Mouse (Mus musculus) adrenal gland, adult 2 months (tissue): ENCODE measurements around the gene Gas7. TPM values are rescaled to one million over a fixed set of nuclear protein-coding genes. Genes with fewer than 3 reads are reported as not detected.
A peak's percentile ranks its signal among the peaks of the same experiment; 100 is the strongest.

Experiments used
- DNase-seq: peaks from one replicate; pipeline ENCODE4 v3.0.0; 2021
- polyA plus RNA-seq: library from polyadenylated mRNA; depleted of rRNA; stranded (reverse); fragments of >200 nt; gene quantifications from 2 replicates; pipeline ENCODE4 v1.2.3, GENCODE M21; 2012
- total RNA-seq, 2 experiments: library from RNA; stranded (reverse); gene quantifications; 2 replicates each; pipeline ENCODE4 v1.2.3; 2021

Gene Gas7
- total and polyA plus RNA-seq, 3 experiments: 6.9 to 78.4 (median 33.2) TPM

DNA sequence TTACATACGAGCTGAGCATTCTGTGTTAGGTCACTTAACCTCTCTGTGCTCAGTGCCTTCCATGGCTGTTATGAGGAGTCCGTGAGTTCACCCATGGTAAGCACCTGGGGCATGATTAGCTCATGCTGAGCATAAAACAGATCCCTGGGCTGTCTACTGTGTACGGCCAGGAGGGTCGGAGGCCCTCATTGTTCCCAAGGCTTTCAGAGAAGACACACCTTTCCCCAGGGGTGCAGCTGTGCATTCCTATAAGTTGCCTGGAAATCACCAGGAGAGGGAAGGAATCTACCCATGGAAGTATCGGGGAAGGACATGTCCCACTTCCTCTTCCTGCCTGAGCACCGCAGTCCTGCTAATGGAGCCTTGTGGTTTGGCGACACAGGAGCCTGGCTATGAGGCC lies 201.1 kb downstream of the Gas7 start:
- no peak for DNase-seq

DNA sequence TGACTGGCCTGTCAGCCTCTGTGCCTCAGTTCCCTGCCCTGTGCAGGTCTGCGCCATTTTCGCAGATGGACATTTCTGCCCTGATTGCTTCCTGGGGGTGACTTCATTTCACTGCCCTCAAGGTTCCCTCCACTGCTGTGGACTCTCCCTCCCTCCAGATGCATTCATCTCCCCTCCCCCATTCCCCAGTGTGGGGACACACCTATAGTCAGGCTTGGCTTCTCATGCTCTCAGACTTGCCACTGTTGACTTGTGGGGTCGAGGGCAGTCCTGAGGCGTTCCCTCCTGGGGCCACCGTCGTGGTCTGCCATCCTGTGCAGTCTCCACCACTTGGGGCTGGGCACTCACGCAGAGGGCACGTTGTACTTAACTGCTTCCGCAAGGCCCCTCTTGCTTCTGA lies 201.6 kb downstream of the Gas7 start:
- no peak for DNase-seq

DNA sequence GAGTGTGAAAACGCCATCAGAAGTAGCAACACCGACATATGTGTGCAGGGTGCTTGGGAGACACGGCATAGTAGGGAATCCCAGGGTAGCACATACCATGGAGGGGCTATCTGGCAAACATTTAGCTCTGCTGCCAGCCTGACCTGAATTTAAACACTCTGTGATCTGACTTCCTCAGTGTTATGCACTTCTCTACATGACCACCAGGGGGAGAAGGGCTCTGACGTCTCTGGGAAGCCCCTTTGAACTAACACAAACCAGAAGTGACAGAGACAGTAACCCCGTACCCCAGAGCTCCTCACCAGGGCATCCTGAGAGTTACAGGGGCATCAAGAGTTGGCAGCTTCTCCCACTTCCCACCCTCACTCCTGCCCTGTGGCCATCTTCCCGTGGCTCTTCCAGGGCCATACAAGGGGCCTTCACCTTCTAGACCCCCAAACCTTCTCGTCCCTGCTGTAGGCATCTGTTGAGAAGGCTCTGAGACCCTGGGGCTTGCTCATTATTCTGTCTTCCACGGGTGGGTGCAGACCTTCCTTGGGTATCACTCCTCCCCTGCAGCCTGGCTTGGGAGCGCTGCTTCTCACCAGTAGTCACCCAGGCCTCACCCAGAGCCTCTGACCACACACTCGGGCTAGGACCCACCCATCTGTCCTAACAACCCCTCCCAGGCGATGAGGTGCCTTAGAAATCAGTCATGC lies 202.6 kb downstream of the Gas7 start:
- DNase-seq: peak; percentile 22

DNA sequence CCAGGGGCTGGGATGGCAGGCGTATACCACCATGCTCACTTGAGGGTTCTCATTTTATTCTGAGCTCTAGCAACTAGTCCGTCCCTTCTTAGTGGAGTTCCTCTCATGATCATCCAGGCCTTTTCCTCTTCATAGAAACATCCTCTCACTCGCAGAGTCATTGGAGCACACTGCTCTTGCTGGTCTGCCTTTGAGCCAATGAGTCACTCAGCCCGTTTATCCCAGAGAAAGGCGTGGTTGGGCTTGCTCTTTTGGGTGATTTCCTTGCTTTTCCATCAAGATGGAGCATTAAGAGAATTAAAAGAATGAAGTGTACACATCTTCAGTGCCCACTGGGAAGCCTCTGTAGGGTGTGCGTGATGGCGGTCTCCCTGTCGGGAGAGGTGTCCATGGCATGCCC lies 206.2 kb downstream of the Gas7 start:
- no peak for DNase-seq

DNA sequence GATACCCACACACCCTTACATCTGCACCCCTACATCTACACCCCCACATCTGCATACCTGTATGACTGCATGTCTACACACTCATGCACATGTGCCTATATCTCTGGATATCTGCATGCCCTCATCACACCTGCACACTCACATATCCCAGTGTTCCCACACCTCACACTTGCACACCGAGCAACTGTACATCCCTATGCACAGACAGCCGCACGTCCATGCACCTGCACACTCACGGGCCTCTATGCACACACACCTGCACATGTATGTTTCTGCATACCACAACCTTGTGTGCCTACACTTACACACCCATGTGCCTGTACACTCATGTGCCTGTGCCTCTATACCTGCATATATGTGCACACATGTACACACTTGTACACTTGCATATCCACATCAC lies 208.2 kb downstream of the Gas7 start:
- DNase-seq: no peak

DNA sequence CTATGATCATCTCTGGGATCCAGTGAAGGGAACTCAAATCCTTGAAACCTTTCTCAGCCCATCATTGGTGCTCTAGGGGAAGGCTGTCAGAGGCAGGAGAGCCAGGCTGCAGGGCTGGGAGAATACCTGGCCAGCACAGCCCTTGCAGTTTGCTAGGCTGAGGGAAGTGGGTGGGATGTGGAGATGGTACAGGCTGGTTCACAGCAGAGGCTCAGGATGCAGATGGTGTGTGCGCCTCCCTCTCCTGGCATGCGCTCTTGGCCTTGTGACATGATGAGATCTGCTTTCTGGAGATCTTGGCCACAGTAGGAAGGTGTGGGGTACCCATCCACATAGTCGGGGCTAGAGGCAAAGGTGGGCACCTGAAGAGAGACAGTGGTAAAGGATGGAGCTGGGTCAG lies 209.0 kb downstream of the Gas7 start:
- DNase-seq: no peak

DNA sequence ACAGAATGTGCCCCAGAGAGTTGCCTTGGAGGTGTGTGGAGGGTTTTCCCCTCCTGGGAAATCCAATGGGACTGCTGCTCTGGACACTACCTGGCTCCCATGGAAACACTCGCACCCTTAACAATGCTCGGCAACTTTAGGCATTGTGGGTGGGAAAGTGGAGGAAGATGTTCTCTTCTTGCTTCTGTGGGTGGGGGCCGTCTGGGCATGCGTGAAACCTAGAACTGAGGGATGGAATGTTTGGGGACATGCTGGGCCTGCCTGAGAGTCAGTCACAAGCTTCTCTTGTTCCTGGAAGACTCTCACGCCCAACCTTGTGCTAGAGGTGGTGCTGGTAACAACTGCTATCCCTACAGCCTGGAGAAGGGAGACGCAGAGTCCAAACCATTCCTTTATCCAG lies 209.7 kb downstream of the Gas7 start:
- no peak for DNase-seq

DNA sequence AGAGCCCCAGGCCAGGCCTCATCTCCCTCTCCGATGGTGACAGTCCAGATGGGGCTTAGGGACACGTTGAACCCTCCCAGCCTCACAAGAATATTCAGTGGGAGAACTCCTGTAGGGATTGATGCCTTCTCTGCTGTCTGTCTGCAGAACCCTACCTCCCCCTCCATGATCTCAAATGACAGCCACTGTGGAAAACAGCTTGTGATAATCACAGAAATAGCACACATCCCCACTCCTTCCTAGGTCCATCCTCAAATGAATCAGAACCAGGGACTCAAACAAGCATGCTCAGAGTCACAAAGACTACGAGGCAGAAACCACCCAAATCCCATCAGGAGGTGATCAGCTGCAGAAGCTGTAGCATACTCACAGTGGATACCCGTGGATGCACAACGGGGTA lies 210.9 kb downstream of the Gas7 start:
- DNase-seq: no peak

DNA sequence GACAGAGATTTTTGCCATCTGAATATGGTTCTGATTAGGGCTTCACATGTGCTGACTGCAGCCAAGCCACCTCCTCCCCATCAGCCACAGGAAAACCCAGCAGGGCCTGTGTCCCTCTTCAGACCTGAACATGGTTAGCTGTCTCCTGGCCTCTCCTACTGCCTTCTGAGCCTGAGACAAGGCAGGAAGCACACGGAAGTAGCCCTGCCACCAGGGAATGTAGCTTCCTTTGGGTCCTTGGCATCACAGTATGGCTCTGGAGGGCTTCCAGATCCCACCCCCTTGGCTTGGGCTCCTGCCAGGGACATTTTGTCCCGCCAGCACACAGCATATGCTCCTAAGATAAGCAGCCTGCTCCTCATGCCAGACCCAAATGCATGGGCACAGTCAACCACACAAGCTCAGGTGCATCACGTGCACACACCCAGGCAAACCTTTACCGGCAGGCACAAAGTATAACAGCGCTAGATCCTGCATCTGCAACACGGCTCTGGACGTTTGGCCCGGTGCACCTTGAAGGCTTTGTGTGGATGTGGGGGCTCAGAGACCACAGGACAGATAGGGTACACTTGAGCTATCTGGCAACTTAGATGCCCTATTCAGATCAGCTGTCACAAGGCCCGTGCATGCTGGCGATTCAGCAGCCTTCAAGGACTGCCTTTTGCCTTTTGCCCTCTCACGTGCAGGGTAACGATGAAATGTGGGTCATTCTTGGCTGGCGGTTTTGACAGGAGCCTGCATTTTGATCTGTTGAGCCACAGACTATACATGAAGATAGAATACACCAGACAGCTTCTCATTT lies 212.5 kb downstream of the Gas7 start:
- peak; percentile 77 for DNase-seq

DNA sequence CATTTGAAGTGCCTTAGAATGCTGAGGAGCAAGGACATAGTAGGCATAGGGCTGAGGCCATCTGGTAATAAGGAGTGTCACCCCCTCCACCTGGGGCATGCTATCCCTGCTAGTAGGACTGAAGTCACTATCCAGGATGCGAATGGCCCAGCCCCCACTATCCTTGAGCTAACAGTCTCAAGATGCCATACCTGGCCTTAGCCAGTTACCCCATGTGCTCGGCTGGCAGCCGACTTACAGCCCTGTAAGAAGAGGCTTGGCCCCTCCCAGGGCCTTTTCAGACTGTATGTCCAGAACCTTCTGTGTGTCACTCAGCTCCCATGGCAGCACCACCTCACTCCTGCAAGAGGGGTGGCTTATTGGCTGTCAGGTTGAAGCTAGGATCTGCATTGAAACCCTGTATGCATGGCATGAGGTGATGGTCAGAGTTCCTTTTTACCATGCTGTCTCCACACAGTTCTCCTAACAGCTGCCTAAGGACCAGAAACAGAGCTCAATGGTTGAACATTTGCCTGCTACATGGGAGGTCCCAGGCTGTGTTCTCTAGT lies 213.3 kb downstream of the Gas7 start:
- DNase-seq: no peak

DNA sequence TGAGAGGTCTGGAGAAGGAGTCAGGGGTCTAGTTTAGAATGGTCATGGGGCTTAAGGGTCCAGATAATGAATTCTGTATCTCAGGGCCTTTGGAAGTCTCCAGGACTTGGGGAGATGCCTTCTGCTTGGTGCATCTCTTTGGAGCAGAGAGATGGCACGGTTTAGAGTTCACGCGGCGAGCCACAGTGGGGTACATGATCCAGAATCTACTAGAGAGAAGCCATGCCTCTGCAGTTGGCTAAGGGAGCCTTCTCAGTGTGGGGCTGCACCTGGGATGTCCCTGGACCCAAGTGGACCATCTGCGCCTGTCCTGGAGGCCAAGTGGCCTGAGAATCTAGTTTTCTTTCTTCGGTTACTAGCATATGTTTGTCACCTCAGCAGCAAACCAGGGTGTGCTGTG lies 214.8 kb downstream of the Gas7 start:
- no peak for DNase-seq

DNA sequence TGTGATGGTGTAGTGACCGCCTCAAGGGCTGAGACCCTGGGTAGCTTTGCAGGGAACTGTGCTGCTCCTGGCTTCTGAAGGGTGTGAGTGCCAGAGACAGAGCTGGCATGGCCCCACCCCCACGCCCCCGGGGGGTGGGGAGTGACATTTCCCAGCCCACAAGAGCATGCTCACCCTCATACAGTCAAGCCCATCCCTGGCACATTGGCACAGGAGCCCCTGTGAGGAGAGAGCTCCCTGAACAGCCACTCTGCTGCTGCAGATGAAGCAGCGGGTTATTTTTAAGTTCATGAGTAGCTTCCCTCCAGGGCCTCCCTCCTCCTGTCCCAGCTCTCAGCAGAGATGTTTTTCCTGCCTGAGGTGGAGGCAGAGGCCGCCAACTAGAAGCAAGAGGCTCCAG lies 216.9 kb downstream of the Gas7 start:
- no peak for DNase-seq

DNA sequence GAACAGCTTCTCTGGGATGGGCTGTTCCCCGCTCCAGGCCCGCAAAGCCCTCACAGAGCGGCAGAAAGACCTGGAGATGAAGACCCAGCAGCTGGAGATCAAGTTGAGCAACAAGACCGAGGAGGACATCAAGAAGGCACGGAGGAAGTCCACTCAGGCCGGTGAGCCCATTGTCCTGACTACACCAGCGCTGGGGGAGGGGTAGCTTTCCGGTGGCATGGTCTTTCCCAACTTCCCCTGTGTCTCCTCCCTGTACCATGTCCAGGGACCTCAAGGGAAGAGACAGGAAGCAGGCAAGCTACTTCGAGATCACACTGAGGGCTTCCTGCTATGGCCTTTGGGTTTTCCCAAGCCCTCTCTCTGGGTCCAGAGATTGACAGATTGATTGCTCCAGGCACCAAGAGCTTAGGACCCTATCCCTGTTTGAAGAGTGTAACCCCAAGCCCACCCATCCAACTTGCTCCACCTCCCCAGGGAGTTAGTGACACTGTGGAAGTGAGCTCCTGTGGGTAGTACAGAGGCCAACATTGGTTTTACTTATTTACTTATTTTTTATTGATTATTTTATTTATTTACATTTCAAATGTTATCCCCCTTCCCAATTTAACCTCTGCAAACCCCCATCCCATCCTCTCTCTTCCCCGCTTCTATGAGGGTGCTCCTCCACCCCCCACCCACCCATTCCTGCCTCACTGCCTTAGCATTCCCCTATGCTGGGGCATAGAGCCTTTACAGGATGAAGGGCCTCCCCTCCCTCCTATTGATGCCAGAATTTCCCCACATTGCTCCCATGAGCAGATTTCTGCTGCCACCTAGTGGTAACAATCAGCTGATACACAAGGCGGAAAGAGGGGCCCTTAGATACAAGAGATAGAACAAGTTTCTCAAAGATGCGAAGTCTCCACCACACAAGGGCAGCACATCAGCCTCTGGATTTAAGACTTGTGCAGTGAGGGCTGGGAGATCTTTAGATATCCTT lies 220.6 kb downstream of the Gas7 start:
- peak; percentile 50 for DNase-seq

DNA sequence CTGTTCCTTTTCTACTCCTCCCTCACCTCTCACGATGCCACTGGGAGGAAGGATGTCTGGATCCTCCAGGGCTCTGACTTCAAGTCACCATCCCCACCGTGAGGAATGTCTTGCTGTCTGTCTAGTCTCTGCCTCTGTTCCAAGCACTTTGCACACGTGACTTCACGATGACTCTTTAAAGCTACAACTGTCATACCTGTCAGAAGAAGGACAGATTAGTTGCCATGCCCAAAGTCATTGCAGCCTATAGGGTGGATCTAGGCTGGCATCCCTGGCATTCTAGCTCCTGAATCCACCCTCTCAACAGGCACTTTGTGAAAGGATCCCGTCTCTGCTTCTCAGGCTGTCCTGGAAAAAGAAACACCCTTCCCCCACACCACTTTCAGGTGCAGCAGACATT lies 224.1 kb downstream of the Gas7 start:
- no peak for DNase-seq

DNA sequence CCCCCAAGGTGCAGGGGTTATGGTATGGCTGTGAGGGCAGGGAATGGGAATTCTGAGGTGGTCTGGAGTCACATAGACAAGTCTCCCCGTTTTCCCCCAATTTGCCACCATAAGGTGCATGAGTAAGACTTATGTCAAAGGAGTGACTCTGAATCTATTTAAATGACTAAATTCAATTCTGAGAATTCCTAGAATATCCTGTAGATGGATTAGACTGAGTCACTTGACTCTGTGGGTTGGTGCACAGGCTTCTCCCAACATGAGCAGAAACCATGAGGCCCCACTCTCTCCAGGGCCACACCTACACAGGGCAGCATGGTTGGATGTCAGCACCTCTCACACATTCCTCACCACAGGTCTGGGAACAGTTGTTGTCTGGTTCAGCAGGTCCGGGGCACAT lies 224.7 kb downstream of the Gas7 start:
- DNase-seq: no peak

DNA sequence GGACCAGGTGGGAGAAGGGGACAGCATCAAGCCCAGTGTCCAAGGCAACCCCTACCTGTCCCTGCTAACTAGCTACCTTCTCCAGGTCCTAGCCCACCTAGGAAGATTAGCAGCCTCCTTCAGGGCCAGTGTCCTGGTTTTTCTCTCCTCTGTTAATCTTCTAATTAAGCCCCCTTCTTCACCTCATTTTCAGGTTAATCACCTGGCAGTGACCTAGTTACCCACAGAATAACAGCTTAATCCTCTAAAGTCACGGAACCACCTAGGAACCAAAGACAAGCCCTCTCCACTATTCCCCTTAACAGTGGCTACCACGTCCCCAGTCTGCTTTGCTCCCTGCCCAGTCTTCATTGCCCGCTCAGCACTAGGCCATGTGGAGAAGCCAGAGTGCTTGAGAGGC lies 226.6 kb downstream of the Gas7 start:
- DNase-seq: no peak

DNA sequence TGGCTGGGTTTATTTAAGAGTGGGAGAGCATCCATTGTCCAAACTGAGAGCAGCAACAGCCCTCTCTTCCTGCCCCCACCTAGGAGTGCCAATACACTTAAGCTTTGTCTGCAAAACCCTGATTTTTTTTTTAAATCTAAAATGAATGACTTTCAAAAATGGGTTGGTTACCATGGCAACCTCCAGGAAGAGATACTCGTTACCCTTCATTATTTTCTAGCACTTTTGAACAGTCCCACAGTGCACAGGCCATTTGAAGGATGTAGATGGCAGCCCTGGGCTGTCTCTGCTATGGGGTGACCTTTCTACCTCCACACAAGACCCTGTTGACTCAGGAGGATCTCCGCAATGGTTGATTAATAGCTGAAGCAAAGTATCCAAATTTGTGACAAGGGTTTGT lies 230.9 kb downstream of the Gas7 start:
- DNase-seq: no peak

DNA sequence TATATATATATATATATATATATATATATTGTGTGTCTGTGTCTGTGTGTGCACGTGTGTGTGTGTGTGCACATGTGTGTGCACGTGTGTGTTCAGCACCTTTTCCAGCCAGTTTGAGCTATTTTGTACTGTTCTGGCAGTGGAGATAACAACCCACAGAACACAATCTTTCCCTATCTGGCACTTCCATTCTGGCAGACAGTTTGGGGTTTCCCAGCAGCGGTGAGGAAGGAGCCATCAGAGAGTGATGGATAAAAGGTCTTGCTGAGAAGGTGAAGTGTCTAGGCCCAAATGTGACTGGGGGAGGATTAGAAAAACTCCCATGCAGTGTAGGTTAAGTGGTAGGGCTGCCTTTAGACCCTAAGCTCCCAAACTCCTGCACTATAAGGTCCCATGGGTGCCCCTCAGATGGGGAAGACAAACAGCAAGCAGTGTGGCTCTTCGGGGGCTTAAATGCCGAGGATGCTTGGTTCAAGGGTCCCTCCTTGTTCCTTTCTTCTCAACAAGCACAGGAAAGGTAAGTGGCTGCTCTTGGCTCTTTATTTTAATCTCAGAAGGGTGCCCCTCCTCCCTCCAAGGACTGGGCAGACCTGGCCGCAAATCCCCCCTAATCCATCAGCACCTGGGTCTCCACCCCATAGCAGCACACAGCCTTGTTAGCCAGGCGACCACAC lies 239.6 kb downstream of the Gas7 start, which contains the start of gene Rcvrn:
Rcvrn (plus strand) TSS at position 624 of the 674 bp plus-strand sequence.
- no peak for DNase-seq

DNA sequence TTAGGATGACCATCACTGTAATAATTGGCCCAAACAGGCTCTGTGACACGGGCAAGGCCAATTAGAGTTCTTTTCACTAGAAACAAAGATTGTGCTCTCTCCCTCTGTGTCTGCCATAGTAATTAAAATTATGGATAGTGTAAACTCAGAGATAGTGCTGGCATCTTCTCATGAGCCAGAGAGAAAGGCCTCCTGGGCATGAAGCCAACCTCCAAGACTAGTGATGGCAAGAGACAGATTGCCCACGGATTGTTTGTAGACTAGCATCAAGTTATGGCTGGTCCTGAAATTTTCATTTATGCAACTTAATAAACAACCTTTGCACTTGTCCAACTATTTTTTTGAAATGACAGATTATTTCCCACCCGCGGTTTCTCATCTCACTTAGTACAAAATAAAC lies 257.7 kb downstream of the Gas7 start:
- DNase-seq: no peak

DNA sequence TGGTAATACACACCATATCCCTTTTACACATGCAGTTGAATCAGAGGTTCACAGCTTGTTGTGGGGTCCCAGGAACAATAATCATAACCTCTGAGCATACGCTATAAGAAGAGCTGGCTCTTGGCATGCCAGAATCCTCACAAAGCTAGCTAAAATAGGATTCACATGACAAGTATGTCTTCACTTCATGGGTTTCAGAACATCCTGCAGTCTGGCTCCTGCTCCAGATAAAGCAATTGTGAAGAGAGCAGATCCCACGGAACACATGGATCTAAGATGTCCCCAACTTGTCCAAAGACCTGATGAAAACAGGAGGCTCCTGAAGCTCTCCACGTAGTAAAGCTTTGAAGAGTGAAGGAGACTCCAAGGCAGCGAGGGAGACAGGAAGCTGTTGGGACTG lies 260.1 kb downstream of the Gas7 start:
- no peak for DNase-seq

DNA sequence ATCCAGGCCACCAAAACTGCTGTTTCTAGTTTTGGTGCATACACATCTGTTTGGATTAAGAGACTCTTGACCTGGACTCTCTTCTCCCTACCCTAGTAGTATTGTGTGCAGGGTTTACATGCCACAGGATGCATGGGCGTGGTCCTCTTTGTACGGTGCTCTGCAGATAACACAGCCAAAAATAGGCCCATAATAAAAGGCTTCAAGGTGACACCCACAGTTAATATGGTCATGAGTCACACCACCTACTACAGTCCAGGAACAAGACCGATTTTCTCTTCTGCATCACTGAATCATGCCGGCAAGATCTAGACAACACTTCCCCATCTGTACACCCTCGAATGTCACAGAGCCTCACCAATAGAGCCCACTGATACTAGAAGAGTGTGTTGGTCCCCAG lies 266.2 kb downstream of the Gas7 start:
- DNase-seq: peak; percentile 15
